Mouse (Mus musculus) CH12.LX (cell line): ENCODE measurements around the gene Arpc5l. TPM values are rescaled to one million over a fixed set of nuclear protein-coding genes. Genes with fewer than 3 reads are reported as not detected.

Source experiments
- DNase-seq: peaks from one replicate; pipeline ENCODE4 v3.0.0-alpha.2; 2013; ENCODE audit errors: extremely low read depth
- H3K27ac ChIP-seq: 2 replicates; pipeline ENCODE4 v1.5.1; 2012; ENCODE audit warnings: low read depth, mild to moderate bottlenecking, control low read depth, moderate library complexity; ENCODE audit not compliant: insufficient read depth
- H3K27me3 ChIP-seq: replicated peaks from 2 replicates; pipeline ENCODE3; 2012; ENCODE audit warnings: inconsistent platforms
- H3K36me3 ChIP-seq, 2 experiments: replicated peaks in 1 of 2; 2 replicates each; pipeline versions ENCODE3 to v1.6.1; 2012; ENCODE audit warnings: inconsistent platforms in 1 of 2, low read length in 1 of 2, mild to moderate bottlenecking in 1 of 2, mixed read lengths in 1 of 2, moderate library complexity in 1 of 2; ENCODE audit not compliant: control insufficient read depth in 1 of 2, insufficient read depth in 1 of 2
- H3K4me1 ChIP-seq, 2 experiments: 2 replicates each; pipeline ENCODE4 v1.6.1; 2012; ENCODE audit warnings: inconsistent platforms in 1 of 2, moderate library complexity in 1 of 2; ENCODE audit not compliant: insufficient read depth in 2 of 2, control insufficient read depth in 1 of 2
- H3K4me2 ChIP-seq: 2 replicates; pipeline ENCODE4 v1.6.1; 2012; ENCODE audit warnings: low read depth, mild to moderate bottlenecking, control low read depth; ENCODE audit not compliant: poor library complexity, insufficient read depth, severe bottlenecking
- H3K4me3 ChIP-seq, 3 experiments: fragments of 150-350 bp in 1 of 3; sonication (generic) in 1 of 3; replicated peaks in 1 of 3; 2 replicates each; pipeline versions ENCODE3 to v1.5.1; 2011 to 2012; ENCODE audit warnings: low read depth in 2 of 3, low read length in 2 of 3, mild to moderate bottlenecking in 2 of 3, moderate library complexity in 2 of 3, control low read depth in 1 of 3, improper control_type of control experiment in 1 of 3, inconsistent platforms in 1 of 3, mixed read lengths in 1 of 3; ENCODE audit not compliant: poor library complexity in 1 of 3
- H3K79me2 ChIP-seq: replicated peaks from 2 replicates; pipeline ENCODE4 v1.6.1; 2012; ENCODE audit warnings: mild to moderate bottlenecking, moderate library complexity; ENCODE audit not compliant: control insufficient read depth, poor library complexity, insufficient read depth, severe bottlenecking; ENCODE audit errors: extremely low read depth
- H3K9ac ChIP-seq: 2 replicates; pipeline ENCODE4 v1.6.1; 2012; ENCODE audit warnings: low read depth, mild to moderate bottlenecking, control low read depth, moderate library complexity; ENCODE audit not compliant: insufficient read depth
- H3K9me3 ChIP-seq: replicated peaks from 2 replicates; pipeline ENCODE3; 2012; ENCODE audit warnings: low read length, inconsistent platforms, mixed read lengths
- BHLHE40 ChIP-seq: IDR thresholded peaks from 2 replicates; pipeline ENCODE4 v1.6.1; 2011; ENCODE audit warnings: mild to moderate bottlenecking, low read depth, low read length, improper control_type of control experiment
- CHD1 ChIP-seq: IDR thresholded peaks from 2 replicates; pipeline ENCODE4 v1.6.1; 2012; ENCODE audit warnings: low read depth, low read length, improper control_type of control experiment, inconsistent platforms
- CHD2 ChIP-seq: IDR thresholded peaks from 2 replicates; pipeline ENCODE4 v1.6.1; 2011; ENCODE audit warnings: low read length, improper control_type of control experiment
- CTCF ChIP-seq, 2 experiments: IDR thresholded peaks in 1 of 2; conservative IDR thresholded peaks in 1 of 2; 2 replicates each; pipeline ENCODE4 v1.5.1; 2011 to 2012; ENCODE audit warnings: low read depth in 2 of 2, low read length in 2 of 2, improper control_type of control experiment in 1 of 2, inconsistent platforms in 1 of 2, mild to moderate bottlenecking in 1 of 2, moderate library complexity in 1 of 2
- E2F4 ChIP-seq: IDR thresholded peaks from 2 replicates; pipeline ENCODE4 v1.6.1; 2011; ENCODE audit warnings: low read depth, low read length, improper control_type of control experiment; ENCODE audit not compliant: insufficient replicate concordance
- IRF4 ChIP-seq: IDR thresholded peaks from 2 replicates; pipeline ENCODE4 v1.6.1; 2014; ENCODE audit warnings: low read depth, mild to moderate bottlenecking, inconsistent platforms, low read length, improper control_type of control experiment
- JUN ChIP-seq: IDR thresholded peaks from 2 replicates; pipeline ENCODE4 v1.6.1; 2011; ENCODE audit warnings: low read depth, mild to moderate bottlenecking, low read length, improper control_type of control experiment, moderate library complexity; ENCODE audit not compliant: insufficient read depth
- JUND ChIP-seq: conservative IDR thresholded peaks from 2 replicates; pipeline ENCODE4 v1.6.1; 2011; ENCODE audit warnings: low read depth, low read length, improper control_type of control experiment
- MAX ChIP-seq: IDR thresholded peaks from 2 replicates; pipeline ENCODE4 v1.6.1; 2011; ENCODE audit warnings: low read length, improper control_type of control experiment
- MEF2A ChIP-seq: IDR thresholded peaks from 2 replicates; pipeline ENCODE4 v1.6.1; 2014; ENCODE audit warnings: low read depth, mild to moderate bottlenecking, inconsistent platforms, low read length, improper control_type of control experiment, borderline replicate concordance
- MXI1 ChIP-seq: IDR thresholded peaks from 2 replicates; pipeline ENCODE4 v1.6.1; 2011; ENCODE audit warnings: mild to moderate bottlenecking, low read depth, low read length, improper control_type of control experiment
- NRF1 ChIP-seq: IDR thresholded peaks from 2 replicates; pipeline ENCODE4 v1.6.1; 2014; ENCODE audit warnings: low read depth, mild to moderate bottlenecking, inconsistent platforms, low read length, improper control_type of control experiment, moderate library complexity
- PAX5 ChIP-seq: IDR thresholded peaks from 2 replicates; pipeline ENCODE4 v1.6.1; 2012; ENCODE audit warnings: low read length, inconsistent platforms, mixed read lengths
- POLR2A ChIP-seq: IDR thresholded peaks from 2 replicates; pipeline ENCODE4 v1.6.1; 2011; ENCODE audit warnings: low read depth, mild to moderate bottlenecking, improper control_type of control experiment, low read length
- POLR2AphosphoS2 ChIP-seq: IDR thresholded peaks from 2 replicates; pipeline ENCODE4 v1.6.1; 2011; ENCODE audit warnings: low read depth, low read length, improper control_type of control experiment
- RAD21 ChIP-seq: IDR thresholded peaks from 2 replicates; pipeline ENCODE4 v1.6.1; 2011; ENCODE audit warnings: low read depth, mild to moderate bottlenecking, low read length, improper control_type of control experiment, moderate library complexity
- RCOR1 ChIP-seq: conservative IDR thresholded peaks from 2 replicates; pipeline ENCODE4 v1.6.1; 2012; ENCODE audit warnings: low read depth, mild to moderate bottlenecking, inconsistent platforms, low read length, improper control_type of control experiment
- SMC3 ChIP-seq: IDR thresholded peaks from 2 replicates; pipeline ENCODE4 v1.6.1; 2011; ENCODE audit warnings: low read depth, low read length, improper control_type of control experiment
- TBP ChIP-seq: conservative IDR thresholded peaks from 2 replicates; pipeline ENCODE4 v1.6.1; 2011; ENCODE audit warnings: low read depth, low read length, improper control_type of control experiment
- TCF12 ChIP-seq: IDR thresholded peaks from 2 replicates; pipeline ENCODE4 v1.6.1; 2014; ENCODE audit warnings: low read depth, mild to moderate bottlenecking, inconsistent platforms, low read length, improper control_type of control experiment
- UBTF ChIP-seq: IDR thresholded peaks from 2 replicates; pipeline ENCODE4 v1.6.1; 2012; ENCODE audit warnings: low read depth, mild to moderate bottlenecking, inconsistent platforms, low read length, improper control_type of control experiment, moderate library complexity
- USF1 ChIP-seq: IDR thresholded peaks from 2 replicates; pipeline ENCODE4 v1.6.1; 2014; ENCODE audit warnings: low read depth, mild to moderate bottlenecking, inconsistent platforms, low read length, improper control_type of control experiment
- USF2 ChIP-seq: conservative IDR thresholded peaks from 2 replicates; pipeline ENCODE4 v1.6.1; 2011; ENCODE audit warnings: low read depth, low read length, improper control_type of control experiment
- ZMIZ1 ChIP-seq: IDR thresholded peaks from 2 replicates; pipeline ENCODE4 v1.6.1; 2012; ENCODE audit warnings: low read depth, mild to moderate bottlenecking, inconsistent platforms, low read length, improper control_type of control experiment
- dilution Hi-C: fragments of 300-500 bp; cut with MboI; formaldehyde crosslinking; loops from 2 replicates; pipeline ENCODE4 v1.14.3; 2020; ENCODE audit warnings: low sequenced_read_pairs; ENCODE audit not compliant: extremely low pct_unique_long_range_greater_than_20kb, extremely low pct_ligation_motif_present
- in situ Hi-C: fragments of 300-500 bp; cut with MboI; formaldehyde crosslinking; loops from 3 replicates; pipeline ENCODE4 v1.14.3; 2019; ENCODE audit warnings: low sequenced_read_pairs, low pct_ligation_motif_present, low pct_unique_long_range_greater_than_20kb, mixed read lengths
- polyA plus RNA-seq: library from polyadenylated mRNA; unstranded; fragments of >175 nt; gene quantifications from 2 replicates; pipeline ENCODE4 v1.2.1, GENCODE M21; 2012; ENCODE audit warnings: low read depth; ENCODE audit not compliant: insufficient read length
- total RNA-seq, 2 experiments: library from RNA; depleted of rRNA; stranded (reverse); fragments of 300-350 nt in 1 of 2; fragments of >200 nt in 1 of 2; gene quantifications; 2 replicates each; pipeline ENCODE4 v1.2.3; 2012 to 2014

Gene Arpc5l
- total and polyA plus RNA-seq, 3 experiments, result 139 to 300 (median 212) TPM

DNA sequence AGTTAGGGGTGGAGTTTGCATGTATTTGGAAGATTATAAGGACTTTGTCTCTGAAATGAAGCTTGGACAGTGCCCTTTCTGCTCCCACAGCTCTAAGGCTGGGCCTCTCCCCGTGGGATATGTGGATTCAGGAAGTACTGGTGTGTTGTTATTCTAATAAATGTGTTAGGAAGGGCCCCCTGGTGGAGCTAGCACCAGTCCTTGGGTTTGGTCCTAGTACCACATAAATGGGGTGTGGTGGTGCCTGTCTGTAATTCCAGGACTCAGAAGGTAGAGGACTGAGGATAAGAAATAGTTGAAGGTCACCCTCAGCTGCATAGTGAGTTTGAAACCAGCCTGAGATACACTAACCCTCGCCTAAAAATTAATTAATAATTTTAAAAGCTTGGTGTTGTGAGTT, 31.9 kb upstream of the Arpc5l start:
- no peaks in the 10 kb centered on the region for H3K9me3 ChIP-seq
- no peaks in the 10 kb centered on the region for H3K36me3 ChIP-seq
- in situ Hi-C loops, result no loop called here
- dilution Hi-C loops, result no loop called here
- no peaks in the 10 kb centered on the region for H3K79me2 ChIP-seq
- H3K4me3 ChIP-seq, result no peak overlapping the region
- TF ChIP-seq ZMIZ1 (no peak), JUND (no peak), POLR2AphosphoS2 (no peak), E2F4 (no peak), SMC3 (no peak), BHLHE40 (no peak), CHD1 (no peak), RCOR1 (no peak), MXI1 (no peak), USF2 (no peak), MEF2A (no peak), IRF4 (no peak), CHD2 (no peak), JUN (no peak), TBP (no peak), UBTF (no peak), MAX (no peak), PAX5 (no peak), USF1 (no peak)
- no peaks in the 10 kb centered on the region for H3K27me3 ChIP-seq
- H3K9ac ChIP-seq, result no peak overlapping the region
- DNase-seq, result no peak
- H3K27ac ChIP-seq, result no peak overlapping the region
- peaks cover 2 to 20% of the 10 kb centered on the region in 2 experiments; a peak in 3 of 4 replicates for H3K4me1 ChIP-seq
- H3K4me2 ChIP-seq, result no peak overlapping the region

DNA sequence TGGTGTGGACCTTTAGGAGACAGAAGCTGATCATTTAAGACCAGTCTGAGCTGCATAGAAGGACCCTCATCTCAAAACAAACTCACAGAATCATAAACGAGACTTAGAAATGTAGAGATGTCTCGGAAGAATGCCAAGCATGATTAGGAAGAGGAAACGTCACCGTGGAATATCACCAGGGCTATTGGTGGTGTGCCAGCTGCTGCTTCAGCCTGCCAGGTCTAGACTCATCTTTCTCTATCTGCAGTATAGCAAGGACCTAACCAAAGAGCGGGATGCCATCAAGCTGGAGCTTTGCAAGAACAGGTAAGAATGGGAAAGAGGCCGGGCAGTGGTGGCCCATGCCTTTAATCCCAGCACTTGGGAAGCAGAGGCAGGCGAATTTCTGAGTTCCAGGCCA, 31.4 kb upstream of the Arpc5l start:
- dilution Hi-C loops (no loop called here), in situ Hi-C loops (no loop called here)
- no peak overlapping the region for H3K27ac ChIP-seq

More for the DNA sequence above, 31.4 kb upstream of the Arpc5l start:
- TF ChIP-seq RAD21, result no peak
- no peak for TF ChIP-seq JUND
- no peak for TF ChIP-seq TCF12
- no peak for TF ChIP-seq MXI1
- TF ChIP-seq ZMIZ1, result no peak
- TF ChIP-seq POLR2AphosphoS2, result no peak
- no peak for TF ChIP-seq CTCF (conservative IDR thresholded peaks at IDR 0.05 in 1 of 2, IDR thresholded peaks at IDR 0.05 in 1 of 2; ENCODE audit: low read depth in 2 of 2, low read length in 2 of 2)
- no peak for TF ChIP-seq NRF1
- no peak for TF ChIP-seq POLR2A
- H3K4me1 ChIP-seq, result peaks cover 2 to 20% of the 10 kb centered on the region in 2 experiments; a peak in 3 of 4 replicates
- H3K9me3 ChIP-seq, result no peaks in the 10 kb centered on the region
- H3K27me3 ChIP-seq, result no peaks in the 10 kb centered on the region
- DNase-seq, result no peak
- no peak overlapping the region for H3K9ac ChIP-seq
- H3K79me2 ChIP-seq, result no peaks in the 10 kb centered on the region
- H3K36me3 ChIP-seq, result no peaks in the 10 kb centered on the region
- no peak overlapping the region for H3K4me3 ChIP-seq
- H3K4me2 ChIP-seq, result 0 out of 2 replicates have a peak overlapping the region, but pooled peaks have one; percentile 32
